Mouse (Mus musculus) embryo, embryonic 11.5 days (tissue): ENCODE measurements at regions not wholly inside any gene's neighbourhood (a gene's known extent, or its start where the extent isn't known, plus 50 kb on each side); places are given as distances from the start of the nearest gene placed in this dataset.

Experiments
- DNase-seq: peaks from one replicate; pipeline ENCODE4 v3.0.0-alpha.2; 2012; ENCODE audit warnings: low read depth, low spot score

- DNase-seq, result no peak
Measured at GRCm38 (mm10) chr13:59916166-59917044, 93.5 kb upstream of the Tut7 start.

- DNase-seq, result no peak
Measured at GRCm38 (mm10) chr13:59915734-59916133, 92.8 kb upstream of the Tut7 start.

- DNase-seq, result no peak
Measured at GRCm38 (mm10) chr13:59910179-59911071, 87.5 kb upstream of the Tut7 start.

GRCm38 (mm10) chr13:59909400-59909799 is 86.5 kb upstream of the Tut7 start:
- DNase-seq, result no peak

GRCm38 (mm10) chr13:59908786-59909185 is 85.8 kb upstream of the Tut7 start:
- no peak for DNase-seq

- DNase-seq, result no peak
Measured at GRCm38 (mm10) chr13:59905488-59905887, 82.5 kb upstream of the Tut7 start.

GRCm38 (mm10) chr13:59904415-59904814 is 81.5 kb upstream of the Tut7 start:
- DNase-seq, result no peak

- no peak for DNase-seq
Measured at GRCm38 (mm10) chr13:59899521-59899920, 76.6 kb upstream of the Tut7 start.

GRCm38 (mm10) chr13:59895754-59896153 is 72.8 kb upstream of the Tut7 start:
- no peak for DNase-seq

- DNase-seq, result no peak
Measured at GRCm38 (mm10) chr13:59894094-59894493, 71.1 kb upstream of the Tut7 start.

- DNase-seq, result no peak
Measured at GRCm38 (mm10) chr13:59892961-59893360, 70.0 kb upstream of the Tut7 start.

- DNase-seq, result no peak
Measured at GRCm38 (mm10) chr13:59892340-59892739, 69.4 kb upstream of the Tut7 start.

GRCm38 (mm10) chr13:59891737-59892136 is 68.8 kb upstream of the Tut7 start:
- no peak for DNase-seq

- peak; percentile 56 for DNase-seq
Measured at GRCm38 (mm10) chr13:59889468-59890117, 66.6 kb upstream of the Tut7 start.

GRCm38 (mm10) chr13:59888038-59889016 is 65.4 kb upstream of the Tut7 start:
- no peak for DNase-seq

GRCm38 (mm10) chr13:59887306-59887705 is 64.4 kb upstream of the Tut7 start:
- no peak for DNase-seq

- DNase-seq, result no peak
Measured at GRCm38 (mm10) chr13:59886572-59886971, 63.6 kb upstream of the Tut7 start.

GRCm38 (mm10) chr13:59881989-59882784 is 59.2 kb upstream of the Tut7 start:
- no peak for DNase-seq

GRCm38 (mm10) chr13:59880055-59880454 is 57.1 kb upstream of the Tut7 start:
- DNase-seq, result no peak

- no peak for DNase-seq
Measured at GRCm38 (mm10) chr13:59875637-59876036, 52.7 kb upstream of the Tut7 start.
